Mouse (Mus musculus) small intestine, adult 2 months (tissue): ENCODE results near the gene Zfp839. TPM values are rescaled to one million over a fixed set of nuclear protein-coding genes. Genes with fewer than 3 reads are reported as not detected.

Source experiments
- H3K27ac ChIP-seq: fragments of 200-500 bp; 2 replicates; pipeline ENCODE4 v1.5.1; 2012; ENCODE audit warnings: low read depth, low read length, control low read depth, inconsistent platforms; ENCODE audit not compliant: insufficient read depth
- H3K27me3 ChIP-seq: fragments of 200-500 bp; 2 replicates; pipeline ENCODE4 v1.6.1; 2012; ENCODE audit warnings: mild to moderate bottlenecking, moderate library complexity, low read length, inconsistent platforms; ENCODE audit not compliant: control insufficient read depth, insufficient read depth
- H3K36me3 ChIP-seq: fragments of 200-500 bp; 2 replicates; pipeline ENCODE4 v1.6.1; 2012; ENCODE audit warnings: mild to moderate bottlenecking, low read length, control low read depth, inconsistent platforms; ENCODE audit not compliant: control insufficient read depth, insufficient read depth
- H3K4me1 ChIP-seq: fragments of 200-500 bp; 2 replicates; pipeline ENCODE4 v1.6.1; 2012; ENCODE audit warnings: low read length, inconsistent platforms, mixed read lengths; ENCODE audit not compliant: control insufficient read depth, insufficient read depth, insufficient read length
- H3K4me3 ChIP-seq: fragments of 200-500 bp; 2 replicates; pipeline ENCODE4 v1.5.1; 2012; ENCODE audit warnings: low read depth, mild to moderate bottlenecking, control low read depth, inconsistent platforms, low read length, moderate library complexity
- CTCF ChIP-seq: fragments of 200-500 bp; IDR thresholded peaks from 2 replicates; pipeline ENCODE4 v1.5.1; 2012; ENCODE audit warnings: low read depth, mild to moderate bottlenecking, control low read depth, inconsistent platforms, low read length, moderate library complexity, mixed read lengths; ENCODE audit not compliant: insufficient replicate concordance, insufficient read length; ENCODE audit errors: extremely low read depth
- POLR2A ChIP-seq: fragments of 200-500 bp; IDR thresholded peaks from 2 replicates; pipeline ENCODE4 v1.6.1; 2012; ENCODE audit warnings: low read depth, mild to moderate bottlenecking, control low read depth, inconsistent platforms, low read length, moderate library complexity
- WGBS: fragments of 180-500 bp; shearing (Covaris S2); methylation state at CpG from one replicate; pipeline ENCODE4 v1.1.7; 2018; 5-methylcytosine and 5-hydroxymethylcytosine counted together
- polyA plus RNA-seq: library from polyadenylated mRNA; depleted of rRNA; stranded (reverse); fragments of >200 nt; gene quantifications from 2 replicates; pipeline ENCODE4 v1.2.3, GENCODE M21; 2012; rRNA removed

The Zfp839 gene
- polyA plus RNA-seq, result 2.1 and 3.2 TPM in 2 replicates

GRCm38 (mm10) chr12:110850010-110850928 is at the start of gene Zfp839:
Zfp839 (plus strand) TSS chr12:110850253.
- WGBS, result under 1% methylated on average over 89 of the region's 89 CpGs
- Histone ChIP-seq H3K27me3 (no peaks in the 10 kb centered on the region), H3K27ac (0 out of 2 replicates have a peak within 1 kb of the TSS, but pooled peaks have one; percentile 9), H3K4me3 (peak within 1 kb of the TSS; percentile 85), H3K4me1 (peaks cover 8% of the 10 kb centered on the region), H3K36me3 (peaks cover 3% of the 10 kb centered on the region; the same call in 1 of the 2 replicates)
- TF ChIP-seq POLR2A (peak; percentile 57; the same call in 1 of the 2 replicates), CTCF (no peak)

GRCm38 (mm10) chr12:110801876-110802464 is 48.1 kb upstream of the Zfp839 start:
- no peak for TF ChIP-seq POLR2A
- no peak for TF ChIP-seq CTCF
- H3K27me3 ChIP-seq, result no peaks in the 10 kb centered on the region
- no peak overlapping the region for H3K27ac ChIP-seq
- H3K36me3 ChIP-seq, result no peaks in the 10 kb centered on the region
- H3K4me3 ChIP-seq, result no peak overlapping the region
- WGBS, result 87% methylated on average over 10 of the region's 10 CpGs
- no peaks in the 10 kb centered on the region for H3K4me1 ChIP-seq

DNA sequence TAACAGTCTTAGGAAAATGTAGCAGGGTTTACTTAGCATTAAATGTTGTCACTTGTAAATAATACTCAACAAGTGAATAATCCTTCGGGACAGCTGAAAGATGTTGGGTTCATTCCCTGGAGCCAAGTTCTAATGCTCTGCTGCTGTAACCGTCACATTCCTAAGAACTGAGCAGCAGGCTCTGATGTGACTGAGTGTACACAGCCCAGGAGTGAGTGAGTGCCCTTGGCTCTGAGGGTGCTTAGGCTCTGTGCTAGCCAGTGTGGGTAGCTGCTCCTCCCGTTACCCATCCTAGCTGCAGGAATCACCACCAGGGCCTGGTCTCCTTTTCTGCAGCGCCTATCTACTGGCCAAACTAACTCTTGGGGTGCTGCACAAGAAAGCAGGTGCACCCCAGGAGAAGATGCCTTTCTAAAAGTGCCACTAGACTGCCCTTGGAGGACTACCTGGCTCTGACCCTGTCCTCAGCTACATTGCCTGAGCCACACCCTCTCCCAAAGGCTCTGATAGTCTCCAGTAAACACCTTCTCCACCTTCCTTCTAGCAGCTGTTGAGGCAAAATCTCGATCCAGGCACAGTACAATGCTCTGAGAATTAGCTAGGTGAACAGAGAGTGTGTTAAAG is 47.3 kb upstream of the Zfp839 start:
- no peaks in the 10 kb centered on the region for H3K27me3 ChIP-seq
- no peak overlapping the region for H3K4me3 ChIP-seq
- H3K36me3 ChIP-seq, result no peaks in the 10 kb centered on the region
- no peak for TF ChIP-seq CTCF
- TF ChIP-seq POLR2A, result no peak
- WGBS, result 79% methylated on average over 5 of the region's 5 CpGs
- H3K4me1 ChIP-seq, result no peaks in the 10 kb centered on the region
- no peak overlapping the region for H3K27ac ChIP-seq

GRCm38 (mm10) chr12:110804261-110804660 is 45.8 kb upstream of the Zfp839 start:
- Histone ChIP-seq H3K27ac (no peak overlapping the region), H3K36me3 (no peaks in the 10 kb centered on the region), H3K27me3 (no peaks in the 10 kb centered on the region), H3K4me3 (no peak overlapping the region), H3K4me1 (no peaks in the 10 kb centered on the region)
- WGBS, result 77% methylated on average over 10 of the region's 10 CpGs
- no peak for TF ChIP-seq POLR2A
- no peak for TF ChIP-seq CTCF

- Histone ChIP-seq H3K36me3 (no peaks in the 10 kb centered on the region), H3K4me3 (no peak overlapping the region), H3K4me1 (no peaks in the 10 kb centered on the region), H3K27me3 (no peaks in the 10 kb centered on the region), H3K27ac (no peak overlapping the region)
- WGBS, result 87% methylated on average over 3 of the region's 3 CpGs
- TF ChIP-seq POLR2A (no peak), CTCF (peak; percentile 8; the same call in 1 of the 2 replicates)
Measured at GRCm38 (mm10) chr12:110806301-110806970, 43.6 kb upstream of the Zfp839 start.

- no peak overlapping the region for H3K27ac ChIP-seq
- H3K36me3 ChIP-seq, result no peaks in the 10 kb centered on the region
- no peaks in the 10 kb centered on the region for H3K27me3 ChIP-seq
- no peaks in the 10 kb centered on the region for H3K4me1 ChIP-seq
- WGBS, result 84% methylated on average over 10 of the region's 10 CpGs
- no peak overlapping the region for H3K4me3 ChIP-seq
- no peak for TF ChIP-seq CTCF
Measured at GRCm38 (mm10) chr12:110808430-110808829, 41.6 kb upstream of the Zfp839 start.

DNA sequence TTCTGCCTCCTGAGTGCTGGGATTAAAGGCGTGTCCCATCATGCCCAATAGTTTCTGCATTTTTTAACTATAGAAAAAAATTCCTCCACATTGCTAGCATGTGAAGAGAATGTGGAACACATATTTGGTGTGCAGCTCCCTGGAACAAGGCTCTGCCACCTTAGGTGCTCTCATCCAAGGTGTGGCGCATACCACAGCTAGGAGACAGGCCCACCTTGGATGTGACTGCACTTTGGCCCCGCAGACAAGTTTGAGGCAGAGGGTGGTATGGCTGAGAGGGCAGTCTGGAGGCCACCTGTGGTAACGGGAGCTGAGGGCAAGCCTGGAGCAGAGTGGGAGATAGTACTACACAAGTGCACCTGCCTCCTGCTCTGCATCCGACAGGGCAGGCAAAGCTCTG is 41.2 kb upstream of the Zfp839 start:
- no peaks in the 10 kb centered on the region for H3K4me1 ChIP-seq
- WGBS, result 63% methylated on average over 5 of the region's 5 CpGs
- H3K27ac ChIP-seq, result no peak overlapping the region
- H3K27me3 ChIP-seq, result no peaks in the 10 kb centered on the region
- H3K4me3 ChIP-seq, result no peak overlapping the region
- H3K36me3 ChIP-seq, result no peaks in the 10 kb centered on the region
- TF ChIP-seq POLR2A (no peak), CTCF (no peak)
